Mouse (Mus musculus): ENCODE measurements around the gene Cck. TPM values are rescaled to one million over a fixed set of nuclear protein-coding genes. Genes with fewer than 3 reads are reported as not detected.

Gene Cck
- total RNA-seq (2012; rRNA removed) = 0.37 TPM in 1 of 2 replicates, not detected in the other

DNA sequence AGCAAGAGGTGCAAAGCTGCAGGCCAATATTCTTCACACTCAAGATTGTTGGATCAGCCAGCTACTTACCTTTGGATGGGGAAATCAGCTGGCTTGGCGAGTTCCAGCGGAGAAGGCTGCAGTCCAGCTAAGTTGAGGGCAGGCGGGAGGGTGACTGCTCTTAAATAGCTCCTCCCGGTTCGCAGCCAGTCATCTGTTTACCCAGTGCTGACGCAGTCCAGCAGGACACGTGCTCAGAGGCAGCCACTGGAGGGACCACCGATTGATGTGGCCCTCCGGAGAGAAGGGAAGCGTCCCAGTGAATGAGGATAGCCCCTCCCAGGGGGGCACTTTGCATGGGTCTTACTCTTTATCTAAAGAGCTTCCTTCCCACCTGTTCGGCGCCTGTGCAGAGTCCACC is at the start of gene Cck:
TSS of gene Cck (minus strand) at position 166 of the 400 bp plus-strand sequence.
- no peak for DNase-seq (ENCODE audit: low read depth, low spot score)
- no peaks in the 10 kb centered on the region for H3K36me3 ChIP-seq (ENCODE audit: control insufficient read depth, insufficient read depth, low read length, poor library complexity, severe bottlenecking)
- in situ Hi-C loops (cut with MboI; ENCODE audit: low sequenced_read_pairs in 2 of 2, unreplicated experiment in 2 of 2) = no loop called here
- TF ChIP-seq MAFK (IDR thresholded peaks at IDR 0.05; ENCODE audit: insufficient read depth, low read depth, low read length) = no peak
- TF ChIP-seq ZNF384 (IDR thresholded peaks at IDR 0.05; ENCODE audit: low read depth, low read length) = no peak
- no peak for TF ChIP-seq CHD2 (IDR thresholded peaks at IDR 0.05; ENCODE audit: low read depth, low read length)
- no peak for TF ChIP-seq ZC3H11A (IDR thresholded peaks at IDR 0.05; ENCODE audit: borderline replicate concordance, low read depth, low read length)
- 0 out of 4 replicates have a peak, but pooled peaks cover 0 to 2% of the 10 kb centered on the region in 2 experiments for H3K4me1 ChIP-seq (ENCODE audit: control insufficient read depth in 2 of 2, insufficient read depth in 2 of 2, low read length in 2 of 2, poor library complexity in 1 of 2)
- no peak within 1 kb of the TSS for H3K27ac ChIP-seq (ENCODE audit: insufficient read depth, low read depth, low read length, poor library complexity, severe bottlenecking)
- no peak within 1 kb of the TSS for H3K9ac ChIP-seq (ENCODE audit: insufficient read depth, low read depth, low read length, poor library complexity, severe bottlenecking)
- no peaks in the 10 kb centered on the region for H3K9me3 ChIP-seq (ENCODE audit: control insufficient read depth, insufficient read depth, low read depth, low read length)
- peak within 1 kb of the TSS; percentile 54 to 63; a peak in 3 of 4 replicates for H3K4me3 ChIP-seq (ENCODE audit: insufficient read depth in 1 of 2, low read depth in 1 of 2, low read length in 2 of 2, poor library complexity in 1 of 2, severe bottlenecking in 1 of 2)

- no peaks in the 10 kb centered on the region for H3K9me3 ChIP-seq (ENCODE audit: control insufficient read depth, insufficient read depth, low read depth, low read length)
- TF ChIP-seq ZNF384 (IDR thresholded peaks at IDR 0.05; ENCODE audit: low read depth, low read length) = no peak
- TF ChIP-seq ZC3H11A (IDR thresholded peaks at IDR 0.05; ENCODE audit: borderline replicate concordance, low read depth, low read length) = no peak
- no peak for TF ChIP-seq CHD2 (IDR thresholded peaks at IDR 0.05; ENCODE audit: low read depth, low read length)
- no peak for TF ChIP-seq HCFC1 (IDR thresholded peaks at IDR 0.05; ENCODE audit: borderline replicate concordance, insufficient read depth, low read length)
- TF ChIP-seq MAFK (IDR thresholded peaks at IDR 0.05; ENCODE audit: insufficient read depth, low read depth, low read length) = no peak
- H3K9ac ChIP-seq (ENCODE audit: insufficient read depth, low read depth, low read length, poor library complexity, severe bottlenecking) = no peak overlapping the region
- no peaks in the 10 kb centered on the region for H3K4me1 ChIP-seq (ENCODE audit: control insufficient read depth in 2 of 2, insufficient read depth in 2 of 2, low read length in 2 of 2, poor library complexity in 1 of 2)
- no peak overlapping the region for H3K4me3 ChIP-seq (ENCODE audit: insufficient read depth in 1 of 2, low read depth in 1 of 2, low read length in 2 of 2, poor library complexity in 1 of 2, severe bottlenecking in 1 of 2)
- H3K36me3 ChIP-seq (ENCODE audit: control insufficient read depth, insufficient read depth, low read length, poor library complexity, severe bottlenecking) = no peaks in the 10 kb centered on the region
- in situ Hi-C loops (cut with MboI; ENCODE audit: low sequenced_read_pairs in 2 of 2, unreplicated experiment in 2 of 2) = no loop called here
- no peak for DNase-seq (ENCODE audit: low read depth, low spot score)
- H3K27ac ChIP-seq (ENCODE audit: insufficient read depth, low read depth, low read length, poor library complexity, severe bottlenecking) = no peak overlapping the region
Measured at GRCm38 (mm10) chr9:121541530-121541929, 46.0 kb upstream of the Cck start.

GRCm38 (mm10) chr9:121532626-121533025 is 37.1 kb upstream of the Cck start:
- H3K9ac ChIP-seq (ENCODE audit: insufficient read depth, low read depth, low read length, poor library complexity, severe bottlenecking) = no peak overlapping the region
- in situ Hi-C loops (cut with MboI; ENCODE audit: low sequenced_read_pairs in 2 of 2, unreplicated experiment in 2 of 2) = no loop called here
- H3K4me3 ChIP-seq (ENCODE audit: insufficient read depth in 1 of 2, low read depth in 1 of 2, low read length in 2 of 2, poor library complexity in 1 of 2, severe bottlenecking in 1 of 2) = no peak overlapping the region
- DNase-seq (ENCODE audit: low read depth, low spot score) = no peak
- H3K36me3 ChIP-seq (ENCODE audit: control insufficient read depth, insufficient read depth, low read length, poor library complexity, severe bottlenecking) = no peaks in the 10 kb centered on the region
- no peaks in the 10 kb centered on the region for H3K9me3 ChIP-seq (ENCODE audit: control insufficient read depth, insufficient read depth, low read depth, low read length)
- TF ChIP-seq CHD2 (IDR thresholded peaks at IDR 0.05; ENCODE audit: low read depth, low read length) (no peak), ZC3H11A (IDR thresholded peaks at IDR 0.05; ENCODE audit: borderline replicate concordance, low read depth, low read length) (no peak), ZNF384 (IDR thresholded peaks at IDR 0.05; ENCODE audit: low read depth, low read length) (no peak), MAFK (IDR thresholded peaks at IDR 0.05; ENCODE audit: insufficient read depth, low read depth, low read length) (no peak), HCFC1 (IDR thresholded peaks at IDR 0.05; ENCODE audit: borderline replicate concordance, insufficient read depth, low read length) (no peak)
- no peaks in the 10 kb centered on the region for H3K4me1 ChIP-seq (ENCODE audit: control insufficient read depth in 2 of 2, insufficient read depth in 2 of 2, low read length in 2 of 2, poor library complexity in 1 of 2)
- no peak overlapping the region for H3K27ac ChIP-seq (ENCODE audit: insufficient read depth, low read depth, low read length, poor library complexity, severe bottlenecking)

GRCm38 (mm10) chr9:121528605-121529357 is 33.3 kb upstream of the Cck start:
- Histone ChIP-seq H3K9me3 (ENCODE audit: control insufficient read depth, insufficient read depth, low read depth, low read length) (no peaks in the 10 kb centered on the region), H3K4me1 (ENCODE audit: control insufficient read depth in 2 of 2, insufficient read depth in 2 of 2, low read length in 2 of 2, poor library complexity in 1 of 2) (no peaks in the 10 kb centered on the region), H3K4me3 (ENCODE audit: insufficient read depth in 1 of 2, low read depth in 1 of 2, low read length in 2 of 2, poor library complexity in 1 of 2, severe bottlenecking in 1 of 2) (no peak overlapping the region), H3K27ac (ENCODE audit: insufficient read depth, low read depth, low read length, poor library complexity, severe bottlenecking) (no peak overlapping the region), H3K36me3 (ENCODE audit: control insufficient read depth, insufficient read depth, low read length, poor library complexity, severe bottlenecking) (no peaks in the 10 kb centered on the region), H3K9ac (ENCODE audit: insufficient read depth, low read depth, low read length, poor library complexity, severe bottlenecking) (no peak overlapping the region)
- TF ChIP-seq MAFK (IDR thresholded peaks at IDR 0.05; ENCODE audit: insufficient read depth, low read depth, low read length) = no peak
- no peak for TF ChIP-seq ZNF384 (IDR thresholded peaks at IDR 0.05; ENCODE audit: low read depth, low read length)
- TF ChIP-seq HCFC1 (IDR thresholded peaks at IDR 0.05; ENCODE audit: borderline replicate concordance, insufficient read depth, low read length) = no peak
- TF ChIP-seq CHD2 (IDR thresholded peaks at IDR 0.05; ENCODE audit: low read depth, low read length) = no peak
- no peak for TF ChIP-seq ZC3H11A (IDR thresholded peaks at IDR 0.05; ENCODE audit: borderline replicate concordance, low read depth, low read length)
- in situ Hi-C loops (cut with MboI; ENCODE audit: low sequenced_read_pairs in 2 of 2, unreplicated experiment in 2 of 2) = no loop called here
- DNase-seq (ENCODE audit: low read depth, low spot score) = no peak

Data from ES-E14 (cell line).